Mouse (Mus musculus) heart, embryonic 15.5 days (tissue): ENCODE measurements at regions not wholly inside any gene's neighbourhood (a gene's known extent, or its start where the extent isn't known, plus 50 kb on each side); places are given as distances from the start of the nearest gene placed in this dataset.

Source experiments
- ATAC-seq: fragments of 200-750 bp; cut with Nextera tagmentation; replicated peaks from 2 replicates; pipeline ENCODE4 v1.8.0; 2017; ENCODE audit warnings: low read depth, moderate TSS enrichment; ENCODE audit not compliant: insufficient number of reproducible peaks, insufficient read depth, low FRiP score
- H3K27ac ChIP-seq: fragments of 300-500 bp; sonication (generic); 2 replicates; pipeline ENCODE4 v1.5.1; 2015; ENCODE audit warnings: mild to moderate bottlenecking, inconsistent platforms
- H3K27me3 ChIP-seq: fragments of 300-500 bp; sonication (generic); 2 replicates; pipeline ENCODE4 v1.6.1; 2015; ENCODE audit warnings: inconsistent platforms
- H3K36me3 ChIP-seq: fragments of 300-500 bp; sonication (generic); 2 replicates; pipeline ENCODE4 v1.6.1; 2015; ENCODE audit warnings: mild to moderate bottlenecking, inconsistent platforms
- H3K4me1 ChIP-seq: fragments of 300-500 bp; sonication (generic); replicated peaks from 2 replicates; pipeline ENCODE4 v1.6.1; 2015; ENCODE audit warnings: inconsistent platforms
- H3K4me2 ChIP-seq: fragments of 300-500 bp; sonication (generic); 2 replicates; pipeline ENCODE4 v1.6.1; 2015; ENCODE audit warnings: inconsistent platforms, mild to moderate bottlenecking, moderate library complexity
- H3K4me3 ChIP-seq: fragments of 300-500 bp; sonication (generic); 2 replicates; pipeline ENCODE4 v1.5.1; 2015; ENCODE audit warnings: mild to moderate bottlenecking, inconsistent platforms
- H3K9ac ChIP-seq: fragments of 300-500 bp; sonication (generic); 2 replicates; pipeline ENCODE4 v1.6.1; 2015; ENCODE audit warnings: mild to moderate bottlenecking, inconsistent platforms
- H3K9me3 ChIP-seq: fragments of 300-500 bp; sonication (generic); replicated peaks from 2 replicates; pipeline ENCODE4 v1.6.1; 2016; ENCODE audit warnings: inconsistent platforms
- WGBS: fragments of 180-500 bp; shearing (Covaris S2); methylation state at CpG from one replicate; pipeline ENCODE4 v1.1.7; 2015; ENCODE audit warnings: mixed read lengths; 5-methylcytosine and 5-hydroxymethylcytosine counted together

DNA sequence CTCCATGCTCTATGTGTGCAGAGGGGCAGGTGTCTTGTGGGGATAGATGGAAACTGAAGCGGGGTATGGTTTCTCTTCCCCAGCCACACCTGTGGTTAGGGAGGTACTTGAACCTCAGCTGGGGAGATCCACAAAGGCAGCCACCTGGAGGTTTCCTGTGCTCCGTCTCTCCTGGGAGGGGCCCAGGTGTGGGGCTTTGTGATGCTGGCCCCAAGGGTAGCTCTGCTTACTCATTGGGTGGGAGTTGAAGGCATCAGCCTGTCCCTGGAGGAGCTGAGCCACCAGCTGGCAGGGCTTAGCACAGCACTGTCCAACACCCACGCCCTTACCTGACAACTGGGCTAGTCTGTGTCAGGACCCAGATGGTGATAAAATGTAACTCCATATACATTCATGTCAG, 81.4 kb downstream of the Lhx2 start:
- peaks cover 9% of the 10 kb centered on the region for H3K4me1 ChIP-seq
- no peak overlapping the region for H3K4me2 ChIP-seq
- no peaks in the 10 kb centered on the region for H3K9me3 ChIP-seq
- H3K27ac ChIP-seq: no peak overlapping the region
- H3K4me3 ChIP-seq: no peak overlapping the region
- WGBS: 32% methylated on average over 3 of the region's 3 CpGs
- H3K27me3 ChIP-seq: peaks cover 20% of the 10 kb centered on the region
- H3K9ac ChIP-seq: no peak overlapping the region
- ATAC-seq: no peak
- H3K36me3 ChIP-seq: no peaks in the 10 kb centered on the region

DNA sequence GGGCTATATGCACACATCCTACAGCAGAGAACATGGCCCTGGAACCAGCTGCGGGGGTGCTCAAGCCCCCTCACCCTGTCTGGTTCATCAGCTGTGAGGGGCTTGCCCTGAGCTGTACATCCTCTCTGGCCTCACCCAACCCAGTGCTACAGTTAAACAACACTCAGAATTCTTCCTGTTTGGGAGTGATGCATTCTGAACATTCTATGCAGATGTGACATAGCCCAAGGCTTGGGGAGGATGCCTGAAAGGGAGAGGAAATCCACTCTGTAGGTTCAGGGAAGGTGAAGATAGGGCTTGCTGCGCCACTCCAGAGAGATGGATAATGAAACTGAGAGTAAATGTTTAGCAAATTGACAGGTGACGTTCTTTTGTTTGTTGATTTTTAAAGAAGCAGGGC, 83.3 kb downstream of the Lhx2 start:
- ATAC-seq: no peak
- WGBS: 77% methylated on average over 3 of the region's 3 CpGs
- Histone ChIP-seq H3K27me3 (peaks cover 17% of the 10 kb centered on the region), H3K9ac (no peak overlapping the region), H3K4me3 (no peak overlapping the region), H3K9me3 (no peaks in the 10 kb centered on the region), H3K27ac (no peak overlapping the region), H3K4me1 (peaks cover 9% of the 10 kb centered on the region), H3K36me3 (no peaks in the 10 kb centered on the region), H3K4me2 (no peak overlapping the region)

DNA sequence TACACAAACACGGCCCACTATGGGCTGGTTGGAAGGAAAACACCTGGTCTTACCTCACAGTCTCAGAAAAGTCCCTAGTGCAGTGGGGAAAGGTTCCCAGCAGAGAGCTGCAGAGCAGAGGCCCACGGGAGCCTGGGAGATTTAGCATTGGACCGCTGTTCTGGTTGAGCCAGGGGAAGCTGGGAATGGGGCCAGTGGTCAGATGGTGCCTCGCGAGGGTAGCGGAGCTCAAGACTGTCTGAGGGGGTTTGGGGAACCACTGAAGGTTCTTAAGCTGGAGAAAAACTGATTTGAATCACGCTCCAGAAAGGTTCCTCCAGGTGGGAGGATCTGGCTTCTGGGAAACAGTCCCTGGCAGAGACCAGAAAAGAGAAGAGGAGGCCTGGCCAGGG, 84.8 kb downstream of the Lhx2 start:
- ATAC-seq: no peak
- H3K4me2 ChIP-seq: no peak overlapping the region
- no peak overlapping the region for H3K9ac ChIP-seq
- no peak overlapping the region for H3K27ac ChIP-seq
- H3K36me3 ChIP-seq: no peaks in the 10 kb centered on the region
- WGBS: 42% methylated on average over 7 of the region's 7 CpGs
- no peaks in the 10 kb centered on the region for H3K9me3 ChIP-seq
- H3K4me3 ChIP-seq: no peak overlapping the region
- H3K27me3 ChIP-seq: peaks cover 17% of the 10 kb centered on the region
- H3K4me1 ChIP-seq: peaks cover 9% of the 10 kb centered on the region

DNA sequence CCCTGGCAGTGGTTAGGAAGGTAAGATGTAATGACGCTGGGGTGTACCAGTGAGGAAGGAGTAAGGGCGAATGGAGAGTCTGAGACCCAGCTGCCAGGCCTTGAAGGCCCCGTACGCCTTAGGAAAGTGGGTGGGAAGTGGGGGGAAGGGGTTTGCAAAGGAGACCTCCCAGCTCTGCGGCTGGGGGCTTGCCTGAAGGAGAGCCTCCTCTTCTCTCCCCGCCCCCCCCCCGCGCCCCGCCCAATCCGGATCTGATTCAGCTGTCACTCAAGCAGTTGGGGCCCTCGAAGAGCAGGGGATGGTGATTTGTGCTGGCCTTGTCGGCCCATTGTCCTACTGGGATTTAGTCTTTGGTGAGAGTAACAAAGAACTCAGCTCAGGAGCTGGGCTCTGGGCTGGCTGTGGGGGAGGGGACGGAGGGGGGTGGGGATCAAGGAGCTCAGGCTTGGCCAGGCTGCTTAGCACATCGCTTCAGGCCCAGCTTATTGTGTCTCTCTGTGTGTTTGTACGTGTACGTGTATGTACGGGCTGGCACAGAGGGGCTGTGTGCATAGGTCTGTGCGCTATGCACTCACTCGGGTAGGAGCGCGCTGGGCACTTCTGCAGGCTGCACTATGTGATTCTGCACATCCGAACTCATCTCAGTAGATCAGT, 85.3 kb downstream of the Lhx2 start:
- Histone ChIP-seq H3K4me2 (peak overlapping the region; percentile 10; the same call in 1 of the 2 replicates), H3K9me3 (no peaks in the 10 kb centered on the region), H3K27me3 (peaks cover 17% of the 10 kb centered on the region), H3K4me3 (no peak overlapping the region), H3K9ac (no peak overlapping the region), H3K27ac (no peak overlapping the region), H3K36me3 (no peaks in the 10 kb centered on the region), H3K4me1 (peaks cover 9% of the 10 kb centered on the region)
- 6% methylated on average over 21 of the region's 22 CpGs for WGBS
- ATAC-seq: peak; percentile 30; the same call in 1 of the 2 replicates

DNA sequence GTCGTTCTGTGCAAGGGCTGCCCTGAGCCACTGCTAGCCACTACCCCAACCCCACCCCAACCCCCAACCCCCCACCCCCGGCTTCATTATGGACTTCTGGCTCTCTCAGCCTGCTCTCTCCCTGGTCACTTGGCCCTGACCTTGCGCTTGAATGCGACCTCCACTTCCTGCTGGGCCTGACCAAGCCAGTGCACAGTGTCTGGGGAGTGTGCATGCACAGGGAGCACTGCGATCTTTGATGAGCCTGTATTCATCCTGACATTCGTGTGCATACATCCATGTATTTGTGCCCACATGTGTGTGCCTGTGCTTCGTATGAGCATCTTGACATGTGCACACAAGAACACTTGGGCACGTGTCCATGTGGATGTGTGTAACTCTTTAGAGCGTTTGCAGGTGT, 85.9 kb downstream of the Lhx2 start:
- Histone ChIP-seq H3K9ac (no peak overlapping the region), H3K4me3 (no peak overlapping the region), H3K27ac (no peak overlapping the region), H3K36me3 (no peaks in the 10 kb centered on the region), H3K4me2 (no peak overlapping the region), H3K27me3 (peaks cover 17% of the 10 kb centered on the region), H3K4me1 (peaks cover 9% of the 10 kb centered on the region), H3K9me3 (no peaks in the 10 kb centered on the region)
- no peak for ATAC-seq
- WGBS: 33% methylated on average over 9 of the region's 9 CpGs

DNA sequence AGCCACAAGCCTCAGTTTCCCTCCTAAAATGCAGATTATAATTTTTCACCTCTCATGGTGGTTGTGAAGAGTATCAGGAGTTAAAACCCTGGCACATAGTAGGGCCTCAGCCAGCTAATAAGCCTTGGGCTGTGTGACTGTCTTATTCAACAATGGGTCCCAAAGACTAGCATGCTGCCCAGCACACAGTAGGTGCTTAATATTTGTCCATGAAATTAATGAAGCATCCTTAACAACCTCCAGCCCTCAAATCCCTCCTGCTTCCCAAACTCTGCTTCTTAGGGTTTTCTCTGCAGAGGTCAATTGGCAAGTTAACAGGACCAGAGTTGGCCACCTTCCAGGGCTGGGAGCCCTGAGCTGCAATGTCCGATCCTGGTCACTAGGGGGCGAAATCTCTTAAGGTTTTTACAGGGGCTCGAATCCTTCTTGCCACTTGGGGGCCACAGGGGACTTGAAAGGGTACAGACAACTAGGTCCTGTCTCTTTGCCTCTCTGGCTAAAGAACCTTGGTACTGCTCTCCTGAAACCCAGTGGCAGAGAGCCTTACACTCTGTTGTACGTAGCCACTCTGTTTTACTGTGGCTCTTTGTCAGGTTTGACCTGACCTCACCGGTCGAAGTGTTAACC, 81.6 kb upstream of the Nek6 start:
- 38% methylated on average over 6 of the region's 6 CpGs for WGBS
- H3K27ac ChIP-seq: no peak overlapping the region
- no peak overlapping the region for H3K9ac ChIP-seq
- H3K4me2 ChIP-seq: no peak overlapping the region
- no peak overlapping the region for H3K4me3 ChIP-seq
- no peaks in the 10 kb centered on the region for H3K36me3 ChIP-seq
- ATAC-seq: no peak
- no peaks in the 10 kb centered on the region for H3K4me1 ChIP-seq
- H3K27me3 ChIP-seq: 0 out of 2 replicates have a peak, but pooled peaks cover 6% of the 10 kb centered on the region
- H3K9me3 ChIP-seq: no peaks in the 10 kb centered on the region

DNA sequence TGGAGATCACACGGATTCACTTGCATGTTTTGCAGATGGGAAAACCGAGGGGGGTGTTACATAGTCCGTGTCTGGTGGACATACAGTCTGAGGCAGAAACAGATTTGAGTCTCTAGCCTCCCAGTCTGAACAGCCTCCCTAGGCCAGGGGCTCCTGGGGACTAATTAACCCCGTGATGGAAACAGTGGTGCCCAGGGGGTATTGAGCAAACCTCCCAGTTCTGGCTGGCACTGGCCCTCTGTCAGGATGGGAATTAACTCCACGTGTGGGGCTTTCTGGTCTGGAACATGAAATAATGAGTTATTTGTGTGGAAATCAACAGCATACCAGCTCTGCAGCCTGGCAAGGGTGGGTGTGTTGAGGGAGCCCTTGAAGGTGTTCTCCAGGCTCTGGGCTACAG, 79.9 kb upstream of the Nek6 start:
- ATAC-seq: no peak
- H3K9me3 ChIP-seq: no peaks in the 10 kb centered on the region
- no peaks in the 10 kb centered on the region for H3K4me1 ChIP-seq
- H3K4me3 ChIP-seq: no peak overlapping the region
- no peak overlapping the region for H3K9ac ChIP-seq
- H3K36me3 ChIP-seq: no peaks in the 10 kb centered on the region
- H3K27me3 ChIP-seq: 0 out of 2 replicates have a peak, but pooled peaks cover 3% of the 10 kb centered on the region
- H3K4me2 ChIP-seq: no peak overlapping the region
- no peak overlapping the region for H3K27ac ChIP-seq
- WGBS: 67% methylated on average over 5 of the region's 5 CpGs

DNA sequence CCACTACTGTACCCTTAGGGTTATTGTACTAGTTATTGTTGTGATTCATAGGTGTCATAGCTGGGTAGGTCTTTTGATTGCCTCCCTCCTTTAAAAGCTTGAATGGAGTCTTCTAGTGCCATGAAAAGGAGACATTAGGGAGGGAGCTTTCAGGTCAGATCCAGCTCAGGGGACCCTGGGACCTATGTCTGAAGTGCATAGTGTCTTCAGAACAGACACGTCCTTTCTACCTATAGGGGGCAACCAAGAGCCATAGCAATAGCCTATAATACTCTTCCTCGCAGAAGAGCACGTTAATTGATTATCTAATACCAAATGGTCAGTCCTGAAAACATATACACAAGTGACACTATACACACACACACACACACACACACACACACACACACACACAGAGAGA, 77.7 kb upstream of the Nek6 start:
- Histone ChIP-seq H3K4me1 (no peaks in the 10 kb centered on the region), H3K4me2 (no peak overlapping the region), H3K27me3 (no peaks in the 10 kb centered on the region), H3K27ac (no peak overlapping the region), H3K9ac (no peak overlapping the region), H3K9me3 (no peaks in the 10 kb centered on the region), H3K4me3 (no peak overlapping the region), H3K36me3 (no peaks in the 10 kb centered on the region)
- no peak for ATAC-seq
- WGBS: 17% methylated on average over 3 of the region's 3 CpGs

DNA sequence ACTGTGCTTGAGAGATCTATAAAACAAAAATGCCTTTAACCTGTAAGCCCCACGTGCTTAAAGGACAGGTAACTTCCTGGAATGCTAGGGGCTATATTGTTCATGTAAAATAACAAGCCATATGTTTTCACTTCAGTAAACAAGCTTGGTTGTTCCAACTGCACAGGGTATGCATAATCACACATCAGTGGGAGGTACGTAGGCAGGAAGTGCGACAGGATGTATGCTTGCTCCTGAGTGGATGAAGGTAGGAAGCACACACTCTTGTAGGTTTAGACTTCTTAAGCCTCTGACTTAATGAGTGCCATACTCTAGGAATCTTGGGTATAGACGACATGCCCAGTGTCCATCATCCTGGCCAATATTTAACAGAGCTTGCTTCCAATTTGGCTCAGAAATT, 74.7 kb upstream of the Nek6 start:
- Histone ChIP-seq H3K4me2 (no peak overlapping the region), H3K27ac (no peak overlapping the region), H3K4me1 (no peaks in the 10 kb centered on the region), H3K9ac (no peak overlapping the region), H3K27me3 (no peaks in the 10 kb centered on the region), H3K4me3 (no peak overlapping the region), H3K9me3 (no peaks in the 10 kb centered on the region), H3K36me3 (no peaks in the 10 kb centered on the region)
- no peak for ATAC-seq
- WGBS: 81% methylated on average over 4 of the region's 4 CpGs

DNA sequence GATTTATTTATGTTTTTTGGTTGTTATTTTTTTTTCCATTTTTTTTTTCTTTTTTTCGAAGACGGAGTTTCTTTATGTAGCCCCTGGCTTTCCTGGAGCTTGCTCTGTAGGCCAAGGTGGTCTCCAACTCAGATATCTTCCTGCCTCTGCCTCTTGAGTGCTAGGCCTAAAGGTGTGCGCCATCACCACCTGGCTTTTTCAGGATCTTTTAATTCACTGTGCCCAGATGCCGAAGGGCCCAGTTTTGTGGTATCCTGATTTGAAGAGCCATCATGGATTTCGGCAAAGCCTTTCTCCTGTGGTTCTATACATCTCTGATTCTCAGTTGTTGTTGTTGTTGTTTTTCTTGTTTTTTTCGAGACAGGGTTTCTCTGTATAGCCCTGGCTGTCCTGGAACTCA, 72.3 kb upstream of the Nek6 start:
- Histone ChIP-seq H3K4me3 (no peak overlapping the region), H3K9me3 (no peaks in the 10 kb centered on the region), H3K4me1 (no peaks in the 10 kb centered on the region), H3K36me3 (no peaks in the 10 kb centered on the region), H3K9ac (no peak overlapping the region), H3K4me2 (no peak overlapping the region), H3K27me3 (no peaks in the 10 kb centered on the region), H3K27ac (no peak overlapping the region)
- ATAC-seq: no peak
- 86% methylated on average over 6 of the region's 6 CpGs for WGBS

DNA sequence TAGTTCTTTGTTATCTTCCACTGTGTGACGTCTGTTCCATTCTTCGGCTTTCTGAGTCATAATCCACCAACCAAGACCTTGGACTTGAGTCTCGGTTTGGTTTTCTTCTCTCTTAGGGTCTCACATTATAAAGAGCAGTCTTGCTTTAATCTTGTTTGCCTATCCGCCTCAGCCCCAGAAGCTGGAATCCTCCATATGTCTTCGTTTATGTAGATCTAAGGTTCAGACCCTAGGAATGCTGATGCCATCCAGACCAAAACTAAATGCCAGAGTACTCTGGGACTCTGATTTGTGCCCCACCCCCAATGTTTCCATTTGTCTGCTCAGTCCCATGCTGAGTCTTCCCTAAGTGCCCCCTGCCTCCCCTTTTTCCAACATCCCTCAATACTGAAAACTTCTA, 71.5 kb upstream of the Nek6 start:
- Histone ChIP-seq H3K9me3 (no peaks in the 10 kb centered on the region), H3K27me3 (no peaks in the 10 kb centered on the region), H3K27ac (no peak overlapping the region), H3K4me1 (no peaks in the 10 kb centered on the region), H3K4me2 (no peak overlapping the region), H3K9ac (no peak overlapping the region), H3K4me3 (no peak overlapping the region), H3K36me3 (no peaks in the 10 kb centered on the region)
- 76% methylated on average over 5 of the region's 5 CpGs for WGBS
- ATAC-seq: no peak

DNA sequence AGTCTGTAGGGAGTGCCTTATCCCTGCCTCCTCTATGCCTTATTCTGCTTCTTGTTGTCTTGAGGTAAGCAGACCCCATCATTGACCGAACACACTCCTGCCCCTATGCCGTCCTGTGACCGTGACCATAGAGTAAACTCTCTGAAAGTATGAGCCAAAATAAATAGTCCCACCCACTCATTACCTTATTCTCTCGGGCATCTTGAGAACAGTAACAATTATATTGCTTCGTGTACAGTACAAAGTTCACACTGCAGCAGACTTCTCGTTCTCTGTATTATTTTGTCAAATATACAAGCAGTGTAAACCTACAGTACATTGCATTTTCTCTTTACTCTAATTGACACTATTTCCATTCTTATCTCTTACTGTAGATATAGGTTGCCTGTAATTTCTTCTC, 62.4 kb upstream of the Nek6 start:
- ATAC-seq: no peak
- H3K27ac ChIP-seq: no peak overlapping the region
- 78% methylated on average over 6 of the region's 6 CpGs for WGBS
- H3K27me3 ChIP-seq: no peaks in the 10 kb centered on the region
- H3K4me1 ChIP-seq: no peaks in the 10 kb centered on the region
- no peak overlapping the region for H3K9ac ChIP-seq
- H3K36me3 ChIP-seq: no peaks in the 10 kb centered on the region
- no peak overlapping the region for H3K4me2 ChIP-seq
- H3K9me3 ChIP-seq: no peaks in the 10 kb centered on the region
- no peak overlapping the region for H3K4me3 ChIP-seq
